Mouse (Mus musculus) brain, embryonic 18.5 days (tissue): ENCODE measurements around the gene Crot.
"Not testable (repeated sequence)": the region's sequence is repeated elsewhere in the genome, so short reads cannot be mapped to it uniquely, and the experiment has no call there.

Source experiments
- DNase-seq: peaks from one replicate; pipeline ENCODE4 v3.0.0-alpha.2; 2012; ENCODE audit warnings: low read depth, low spot score

Crot gene

GRCm38 (mm10) chr5:8995966-8996685 is 998 bp downstream of the Crot start:
- no peak for DNase-seq

DNA sequence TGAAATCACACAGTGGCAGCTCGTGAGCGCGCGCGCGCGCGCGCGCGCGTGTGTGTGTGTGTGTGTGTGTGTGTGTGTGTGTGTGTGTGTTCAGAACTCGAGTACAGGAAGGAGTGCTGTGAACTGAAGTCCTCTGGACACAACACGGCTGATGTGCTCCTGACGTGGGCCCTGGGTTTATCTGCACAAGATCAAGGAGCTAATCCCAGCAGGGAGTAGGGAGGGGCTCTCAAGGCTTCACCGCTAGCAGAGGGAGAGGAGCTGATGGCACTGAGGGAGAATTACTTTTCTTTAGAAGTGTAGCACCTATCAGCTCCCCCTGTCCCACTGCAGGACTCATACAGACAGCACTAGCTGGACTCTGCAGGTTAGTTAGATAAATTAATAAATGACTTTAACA is 5.5 kb downstream of the Crot start:
- DNase-seq, result no peak

- no peak for DNase-seq
Measured at GRCm38 (mm10) chr5:8990526-8990925, 6.6 kb downstream of the Crot start.

- DNase-seq, result no peak
Measured at GRCm38 (mm10) chr5:8987925-8988324, 9.2 kb downstream of the Crot start.

- DNase-seq, result no peak
Measured at GRCm38 (mm10) chr5:8985470-8985869, 11.7 kb downstream of the Crot start.

GRCm38 (mm10) chr5:8974721-8975120 is 22.4 kb downstream of the Crot start:
- DNase-seq, result no peak

GRCm38 (mm10) chr5:8972355-8972754 is 24.8 kb downstream of the Crot start:
- no peak for DNase-seq

DNA sequence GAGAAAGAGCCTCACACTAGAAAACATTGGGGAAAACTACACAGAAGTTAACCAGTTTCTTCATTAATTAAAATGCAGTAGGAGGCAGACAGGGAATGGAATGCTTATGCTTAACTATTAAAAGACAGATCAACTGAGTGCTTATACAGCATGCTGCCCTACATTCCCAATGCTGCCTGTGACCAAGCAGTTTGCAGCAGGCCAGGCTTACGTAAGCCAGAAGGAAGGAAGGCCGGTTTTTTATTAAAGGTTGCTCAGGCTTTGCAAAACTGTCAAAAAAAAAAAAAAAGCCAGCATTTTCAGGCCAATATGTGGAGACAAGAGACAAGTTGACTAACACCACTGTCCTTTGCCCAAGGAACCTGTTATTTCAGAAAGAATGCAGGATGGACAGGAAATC is 26.4 kb downstream of the Crot start:
- DNase-seq, result no peak

GRCm38 (mm10) chr5:8964487-8964886 is 32.6 kb downstream of the Crot start:
- DNase-seq, result no peak

- DNase-seq, result no peak
Measured at GRCm38 (mm10) chr5:8960534-8960933, 36.6 kb downstream of the Crot start.

GRCm38 (mm10) chr5:8955544-8955943 is 41.6 kb downstream of the Crot start:
- no peak for DNase-seq

DNA sequence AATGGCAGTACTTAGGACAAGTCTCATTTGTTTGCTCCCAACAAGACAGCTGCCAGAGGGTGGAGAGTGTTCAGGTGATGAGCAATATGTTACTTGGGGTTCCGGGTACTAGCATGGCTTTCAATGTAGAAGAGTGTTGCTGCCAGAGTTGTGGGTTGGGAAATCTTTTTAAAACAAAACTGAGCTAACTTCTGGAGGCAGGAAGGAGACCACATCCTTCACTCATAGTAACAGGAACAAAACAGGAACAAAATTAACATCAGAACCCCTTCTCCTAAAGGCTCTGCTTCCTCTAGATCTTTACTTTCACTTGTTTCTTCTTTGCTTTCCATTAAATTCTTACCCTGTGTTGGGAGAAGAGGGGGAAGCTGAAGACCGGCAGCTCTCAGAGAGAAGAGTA is 43.5 kb downstream of the Crot start:
- no peak for DNase-seq

GRCm38 (mm10) chr5:8947423-8948110 is 49.6 kb downstream of the Crot start:
- no peak for DNase-seq

DNA sequence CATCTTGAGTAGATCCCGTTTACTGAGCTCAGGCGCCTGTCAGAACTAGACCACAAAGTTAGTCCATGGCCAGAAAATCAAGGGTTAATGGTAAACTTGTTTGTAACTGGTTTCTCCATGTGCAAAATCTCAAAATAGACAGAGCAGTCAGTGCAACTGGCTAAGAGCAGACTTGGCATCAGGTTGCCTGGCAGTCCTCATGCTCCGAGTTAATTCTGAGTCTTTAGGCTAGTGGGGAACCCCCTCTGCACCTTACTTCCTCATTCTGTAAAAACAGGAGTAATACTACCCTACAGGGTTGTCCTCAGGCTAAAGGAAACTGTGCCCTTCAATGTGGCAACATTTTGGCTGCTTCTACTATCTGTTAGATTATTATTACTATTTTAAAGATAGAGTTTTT is 53.3 kb downstream of the Crot start:
- no peak for DNase-seq

GRCm38 (mm10) chr5:8941266-8941665 is 55.9 kb downstream of the Crot start:
- not testable (repeated sequence) for DNase-seq

DNA sequence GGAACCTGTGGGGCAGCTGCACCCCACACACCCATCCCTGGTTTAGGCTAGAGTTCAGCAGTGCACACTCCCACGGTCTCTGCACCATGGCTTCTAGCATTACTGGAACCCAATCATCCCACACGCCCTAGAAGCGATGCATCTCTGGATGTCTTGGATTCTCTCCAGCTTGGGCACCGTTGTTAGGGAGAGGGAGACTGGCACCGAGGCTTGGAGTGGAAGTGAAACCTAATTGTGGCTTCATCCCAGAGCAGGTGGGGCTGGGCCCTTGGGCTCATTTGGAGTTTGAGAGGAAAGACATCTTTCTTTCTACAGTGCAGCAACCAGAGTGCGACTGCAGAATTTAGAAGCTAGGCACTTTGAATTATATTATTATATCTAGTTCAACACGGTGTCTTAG is 59.2 kb downstream of the Crot start:
- no peak for DNase-seq

DNA sequence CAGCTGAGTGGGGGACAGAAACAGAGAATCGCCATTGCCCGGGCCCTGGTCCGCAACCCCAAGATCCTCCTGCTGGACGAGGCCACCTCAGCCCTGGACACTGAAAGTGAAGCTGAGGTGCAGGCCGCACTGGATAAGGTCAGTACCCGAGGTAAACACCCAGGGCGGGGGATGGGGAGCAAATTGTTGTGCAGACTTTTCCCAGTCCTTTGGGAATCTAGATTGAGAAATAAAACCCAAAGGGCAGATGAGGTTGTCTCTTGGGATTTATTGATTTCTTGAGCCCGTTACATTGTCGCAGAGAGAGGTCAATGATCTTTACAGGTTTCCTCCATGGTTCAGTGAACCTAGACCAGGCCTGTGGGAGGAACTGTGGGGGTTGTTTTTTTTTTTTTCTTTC is 68.7 kb downstream of the Crot start:
- no peak for DNase-seq

- DNase-seq, result no peak
Measured at GRCm38 (mm10) chr5:8917069-8917468, 80.1 kb downstream of the Crot start.

DNA sequence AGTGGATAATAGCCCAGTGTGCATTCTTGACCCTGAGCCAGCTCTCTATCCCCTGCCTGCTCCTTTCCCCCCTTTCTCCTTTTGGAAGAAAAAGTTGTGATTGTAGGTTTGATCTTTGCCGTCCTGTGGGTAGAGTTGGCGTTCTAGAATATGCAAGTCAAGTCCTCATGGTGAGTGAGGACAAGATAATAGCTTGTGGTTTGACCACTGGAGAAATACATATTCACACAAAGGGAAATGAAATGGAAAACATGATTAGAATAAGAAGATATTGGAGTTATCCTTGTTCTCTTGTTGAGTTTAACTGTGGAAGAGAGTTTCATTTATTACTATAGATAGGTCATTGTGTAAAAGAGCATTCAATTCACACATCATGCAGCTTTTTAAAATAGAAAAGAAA is 80.7 kb downstream of the Crot start:
- DNase-seq, result no peak
